Mouse (Mus musculus): ENCODE results near the gene Sptlc2. TPM values are rescaled to one million over a fixed set of nuclear protein-coding genes. Genes with fewer than 3 reads are reported as not detected.
"Not testable (repeated sequence)": the region's sequence is repeated elsewhere in the genome, so short reads cannot be mapped to it uniquely, and the experiment has no call there.

Sptlc2 gene
- polyA plus RNA-seq, 1 experiment from 2014 or later, result 57.4 TPM

DNA sequence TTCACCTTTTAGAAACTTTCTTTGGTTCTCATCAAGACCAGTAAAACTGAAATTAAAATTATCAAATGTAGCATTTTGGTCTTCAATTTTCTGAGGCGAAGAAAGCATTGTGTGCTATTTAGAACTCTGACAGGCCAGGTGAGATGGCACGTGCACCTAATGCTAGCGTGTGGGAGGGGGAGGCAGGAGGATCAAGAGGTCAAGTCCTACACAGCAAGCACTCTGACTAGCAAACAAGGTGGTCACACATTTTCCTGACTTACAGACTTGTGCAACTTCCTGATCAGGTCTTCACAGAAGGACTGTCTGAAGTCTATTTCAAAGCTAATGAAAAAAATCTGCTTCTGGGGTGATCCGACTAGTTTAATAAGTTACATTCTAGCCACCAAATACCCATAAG is 50.1 kb downstream of the Sptlc2 start:
- H3K36me3 ChIP-seq, result peaks cover 29% of the 10 kb centered on the region
- H3K27ac ChIP-seq, result no peak overlapping the region
- no peaks in the 10 kb centered on the region for H3K4me1 ChIP-seq
- no peak for DNase-seq (ENCODE audit: low spot score)
- H3K4me3 ChIP-seq, result no peak overlapping the region
- no peaks in the 10 kb centered on the region for H3K9me3 ChIP-seq (replicated peaks)
- 80% methylated on average over 4 of the region's 4 CpGs for WGBS
- H3K27me3 ChIP-seq (ENCODE audit: low read depth, poor library complexity, severe bottlenecking), result no peaks in the 10 kb centered on the region

DNA sequence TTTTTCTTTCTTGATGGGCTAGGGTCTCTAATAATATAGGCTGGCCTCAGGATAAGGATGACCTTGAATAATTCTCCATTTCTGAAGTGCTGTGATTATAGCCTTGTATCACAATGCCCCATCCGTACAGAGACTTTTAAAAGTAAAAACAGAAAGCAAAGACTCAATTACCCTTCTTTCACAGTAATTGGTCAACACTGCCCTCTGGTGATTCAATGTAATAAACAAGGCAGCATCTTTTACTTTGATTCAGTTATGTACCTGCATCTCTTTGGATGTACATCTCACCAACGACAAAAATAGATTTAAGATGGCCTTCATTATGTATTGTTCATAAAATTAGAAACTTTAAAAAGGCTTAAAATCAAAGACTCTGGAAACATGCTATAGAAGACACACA is 53.3 kb downstream of the Sptlc2 start:
- no peak for DNase-seq (ENCODE audit: low spot score)
- no peaks in the 10 kb centered on the region for H3K27me3 ChIP-seq (ENCODE audit: low read depth, poor library complexity, severe bottlenecking)
- H3K27ac ChIP-seq, result no peak overlapping the region
- peaks cover 18% of the 10 kb centered on the region; the same call in 1 of the 2 replicates for H3K36me3 ChIP-seq
- H3K9me3 ChIP-seq (replicated peaks), result no peaks in the 10 kb centered on the region
- 57% methylated on average over 2 of the region's 2 CpGs for WGBS
- H3K4me1 ChIP-seq, result peaks cover 22% of the 10 kb centered on the region
- no peak overlapping the region for H3K4me3 ChIP-seq

DNA sequence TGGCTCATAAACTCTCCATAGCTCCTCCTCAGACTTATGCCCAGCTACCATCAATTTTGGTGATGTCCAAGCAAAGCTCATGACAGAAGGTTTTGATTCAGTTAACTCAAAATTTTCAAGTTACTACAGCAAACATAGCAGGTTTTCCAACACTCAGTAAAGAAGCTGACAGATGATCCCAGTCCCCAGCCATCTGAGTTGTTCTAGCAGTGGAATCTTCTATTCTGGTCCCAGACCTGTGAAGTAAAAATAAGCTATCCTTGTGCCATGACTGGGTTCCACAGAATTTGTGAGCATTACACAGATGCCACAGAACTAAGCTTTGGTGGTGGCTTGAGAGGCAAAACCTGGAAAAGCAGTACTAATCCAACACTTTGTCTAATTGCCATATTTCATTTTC is 54.4 kb downstream of the Sptlc2 start:
- Histone ChIP-seq H3K27ac (no peak overlapping the region), H3K4me1 (peaks cover 22% of the 10 kb centered on the region), H3K27me3 (ENCODE audit: low read depth, poor library complexity, severe bottlenecking) (no peaks in the 10 kb centered on the region), H3K9me3 (replicated peaks) (no peaks in the 10 kb centered on the region), H3K4me3 (no peak overlapping the region), H3K36me3 (peaks cover 12% of the 10 kb centered on the region; the same call in 1 of the 2 replicates)
- no peak for DNase-seq (ENCODE audit: low spot score)

DNA sequence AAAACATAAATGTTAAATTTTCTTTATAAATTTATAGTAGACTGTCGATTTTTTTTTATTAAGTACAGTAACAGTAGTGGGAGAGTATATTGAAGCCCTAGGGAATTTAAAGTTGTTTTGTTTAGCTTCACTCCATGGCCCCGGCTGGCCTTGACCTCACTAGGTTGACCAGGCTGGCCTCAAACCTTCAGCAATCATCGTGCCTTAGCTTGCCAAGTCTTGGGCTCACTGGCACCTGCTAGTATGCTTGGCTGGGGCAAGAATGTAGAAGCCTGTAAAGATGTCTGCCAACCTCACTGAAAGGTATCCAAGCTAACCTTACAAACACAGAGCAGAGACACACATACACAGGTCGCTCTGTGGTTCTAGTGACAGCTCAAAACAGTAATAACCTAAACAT is 55.6 kb downstream of the Sptlc2 start:
- H3K36me3 ChIP-seq, result peaks cover 12% of the 10 kb centered on the region; the same call in 1 of the 2 replicates
- H3K27ac ChIP-seq, result no peak overlapping the region
- H3K4me3 ChIP-seq, result no peak overlapping the region
- WGBS, result 87% methylated on average over 4 of the region's 4 CpGs
- H3K27me3 ChIP-seq (ENCODE audit: low read depth, poor library complexity, severe bottlenecking), result no peaks in the 10 kb centered on the region
- H3K9me3 ChIP-seq (replicated peaks), result no peaks in the 10 kb centered on the region
- no peak for DNase-seq (ENCODE audit: low spot score)
- peaks cover 29% of the 10 kb centered on the region for H3K4me1 ChIP-seq

DNA sequence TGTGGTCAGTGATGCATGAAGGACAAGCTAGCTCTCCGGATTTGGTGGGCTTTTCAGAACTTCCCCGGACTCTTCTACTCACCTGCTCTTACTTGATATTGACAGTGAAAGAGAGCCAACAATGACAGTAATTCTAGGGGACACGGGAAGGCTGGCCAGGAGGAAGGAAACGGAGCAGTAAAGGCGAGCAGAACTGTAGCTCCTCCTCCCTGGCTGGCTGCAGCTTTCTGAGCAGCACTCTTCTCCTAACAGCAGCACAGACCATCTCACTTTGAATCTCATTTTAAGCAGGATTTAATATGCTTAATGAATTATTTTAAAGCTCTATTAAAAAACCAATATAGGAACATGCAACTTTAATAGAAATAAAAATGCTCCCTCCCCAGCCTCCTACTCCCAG is 56.2 kb downstream of the Sptlc2 start:
- WGBS, result 58% methylated on average over 5 of the region's 5 CpGs
- no peaks in the 10 kb centered on the region for H3K27me3 ChIP-seq (ENCODE audit: low read depth, poor library complexity, severe bottlenecking)
- H3K9me3 ChIP-seq (replicated peaks), result no peaks in the 10 kb centered on the region
- no peak overlapping the region for H3K4me3 ChIP-seq
- H3K36me3 ChIP-seq, result peaks cover 12% of the 10 kb centered on the region; the same call in 1 of the 2 replicates
- H3K27ac ChIP-seq, result no peak overlapping the region
- H3K4me1 ChIP-seq, result peaks cover 31% of the 10 kb centered on the region
- DNase-seq (ENCODE audit: low spot score), result no peak

DNA sequence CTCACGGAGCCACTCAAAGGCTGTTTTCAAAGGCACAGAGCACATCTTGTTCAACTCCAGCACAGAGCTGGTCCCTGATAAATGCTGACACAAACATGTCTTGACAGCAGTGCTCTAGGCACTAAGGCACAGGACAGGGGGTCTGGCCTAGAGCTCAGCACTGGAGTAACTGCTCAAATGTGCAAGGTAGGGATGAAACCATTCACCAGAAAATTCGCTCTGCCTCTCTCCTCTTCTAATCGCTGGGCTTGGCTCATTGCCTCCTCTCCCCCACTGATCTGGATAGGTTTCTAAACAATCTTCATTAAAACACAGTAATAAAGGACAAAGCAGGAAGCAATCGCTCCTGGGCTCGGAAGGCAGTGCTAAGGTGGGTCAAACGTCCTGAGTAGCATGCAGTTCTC is 57.1 kb downstream of the Sptlc2 start:
- H3K27ac ChIP-seq, result no peak overlapping the region
- WGBS, result 39% methylated on average over 6 of the region's 6 CpGs
- DNase-seq (ENCODE audit: low spot score), result peak; percentile 33
- no peak overlapping the region for H3K4me3 ChIP-seq
- no peaks in the 10 kb centered on the region for H3K9me3 ChIP-seq (replicated peaks)
- peaks cover 11% of the 10 kb centered on the region; the same call in 1 of the 2 replicates for H3K36me3 ChIP-seq
- H3K27me3 ChIP-seq (ENCODE audit: low read depth, poor library complexity, severe bottlenecking), result no peaks in the 10 kb centered on the region
- peaks cover 31% of the 10 kb centered on the region for H3K4me1 ChIP-seq

DNA sequence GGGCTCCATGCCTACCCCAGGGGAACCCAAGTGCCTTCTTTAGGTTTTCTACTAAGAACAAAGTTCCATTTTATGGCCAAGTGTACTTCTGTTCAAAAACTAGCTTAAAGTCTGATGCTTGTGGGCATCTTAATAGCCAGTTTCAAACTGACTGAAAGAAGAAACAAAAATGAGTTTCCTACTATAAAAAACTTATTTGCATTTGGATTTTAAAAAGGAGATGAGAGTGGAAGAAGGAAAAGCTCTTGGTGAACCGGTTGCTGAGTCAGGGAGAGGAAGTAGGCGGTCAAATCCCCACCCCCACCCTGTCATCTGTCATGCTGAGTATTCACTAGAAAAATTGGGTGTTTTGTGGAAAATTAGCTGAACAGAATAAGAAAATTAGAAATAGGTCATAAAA is 57.9 kb downstream of the Sptlc2 start:
- 52% methylated on average over 2 of the region's 2 CpGs for WGBS
- H3K4me1 ChIP-seq, result peaks cover 31% of the 10 kb centered on the region

DNA sequence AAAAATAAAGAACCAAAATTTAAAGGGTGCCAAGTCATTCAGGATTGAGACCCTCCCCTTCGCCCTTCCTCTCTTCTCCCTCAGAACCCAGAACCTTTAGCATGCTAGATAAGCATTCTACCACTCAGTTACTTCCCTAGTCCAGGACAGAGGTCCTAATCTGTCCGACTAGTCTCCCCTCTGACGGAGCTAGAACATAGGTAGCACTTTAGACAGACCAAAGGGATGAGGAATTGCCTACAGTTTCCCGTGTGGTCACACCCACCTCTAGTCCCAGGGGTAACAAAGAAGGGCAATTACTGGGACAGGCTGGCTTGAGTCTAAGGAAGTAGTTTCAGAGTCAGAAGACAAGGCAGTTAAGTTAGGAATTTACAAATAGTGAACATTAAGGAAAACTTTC is 60.1 kb downstream of the Sptlc2 start:
- Histone ChIP-seq H3K9me3 (replicated peaks) (no peaks in the 10 kb centered on the region), H3K4me1 (peaks cover 31% of the 10 kb centered on the region), H3K27ac (no peak overlapping the region), H3K27me3 (ENCODE audit: low read depth, poor library complexity, severe bottlenecking) (no peaks in the 10 kb centered on the region), H3K4me3 (no peak overlapping the region), H3K36me3 (peaks cover 9% of the 10 kb centered on the region)
- DNase-seq (ENCODE audit: low spot score), result no peak
- 37% methylated on average over 4 of the region's 4 CpGs for WGBS

More for the DNA sequence above, 57.9 kb downstream of the Sptlc2 start:
- Histone ChIP-seq H3K4me3 (no peak overlapping the region), H3K27me3 (ENCODE audit: low read depth, poor library complexity, severe bottlenecking) (no peaks in the 10 kb centered on the region), H3K36me3 (peaks cover 7% of the 10 kb centered on the region; the same call in 1 of the 2 replicates), H3K9me3 (replicated peaks) (no peaks in the 10 kb centered on the region), H3K27ac (no peak overlapping the region)
- no peak for DNase-seq (ENCODE audit: low spot score)

DNA sequence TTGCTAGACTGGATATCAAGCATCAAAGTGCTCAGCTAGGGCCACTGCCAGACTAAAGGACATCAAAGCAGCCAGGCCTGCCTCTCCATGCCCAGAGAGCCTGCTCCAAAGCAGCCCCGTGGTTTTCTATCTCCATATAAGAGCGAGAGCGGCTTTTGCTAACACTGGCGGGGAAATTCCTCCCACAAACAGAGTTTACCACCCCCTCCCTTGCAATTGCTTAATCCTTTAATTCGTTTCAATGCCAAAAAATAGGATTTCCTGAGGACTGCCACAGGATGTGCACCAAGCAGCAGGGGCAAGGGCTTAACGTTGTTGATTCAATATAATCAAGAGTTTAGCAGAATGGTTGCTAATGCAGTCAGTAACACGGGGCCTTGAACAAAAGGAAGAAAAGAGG is 60.5 kb downstream of the Sptlc2 start:
- peak overlapping the region; percentile 12; the same call in 1 of the 2 replicates for H3K27ac ChIP-seq
- no peak for DNase-seq (ENCODE audit: low spot score)
- 20% methylated on average over 7 of the region's 7 CpGs for WGBS
- H3K27me3 ChIP-seq (ENCODE audit: low read depth, poor library complexity, severe bottlenecking), result no peaks in the 10 kb centered on the region
- H3K4me3 ChIP-seq, result no peak overlapping the region
- H3K9me3 ChIP-seq (replicated peaks), result no peaks in the 10 kb centered on the region
- peaks cover 31% of the 10 kb centered on the region for H3K4me1 ChIP-seq
- peaks cover 8% of the 10 kb centered on the region for H3K36me3 ChIP-seq

DNA sequence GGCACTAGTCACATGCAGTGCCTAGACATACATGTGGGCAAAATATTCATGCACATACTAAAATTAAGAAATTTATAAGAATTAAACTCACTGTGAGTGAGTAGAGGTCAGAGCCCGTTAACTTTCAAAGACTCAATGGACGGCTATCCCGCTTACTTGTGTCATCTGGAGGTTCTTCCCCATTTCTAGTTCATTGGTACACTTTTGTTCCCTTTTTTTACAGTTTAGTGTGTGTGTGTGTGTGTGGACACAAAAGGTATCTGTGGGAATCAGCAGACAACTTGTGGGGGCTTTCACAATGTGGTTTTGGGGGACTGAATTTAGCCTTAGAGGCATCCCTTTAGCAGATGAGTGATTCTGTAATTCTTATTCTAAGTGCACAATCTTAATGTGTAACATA is 62.7 kb downstream of the Sptlc2 start:
- DNase-seq (ENCODE audit: low spot score), result no peak
- Histone ChIP-seq H3K4me3 (no peak overlapping the region), H3K36me3 (peaks cover 6% of the 10 kb centered on the region; the same call in 1 of the 2 replicates), H3K4me1 (peaks cover 14% of the 10 kb centered on the region), H3K9me3 (replicated peaks) (no peaks in the 10 kb centered on the region), H3K27me3 (ENCODE audit: low read depth, poor library complexity, severe bottlenecking) (no peaks in the 10 kb centered on the region), H3K27ac (no peak overlapping the region)
- WGBS, result 97% methylated on average over 3 of the region's 3 CpGs

DNA sequence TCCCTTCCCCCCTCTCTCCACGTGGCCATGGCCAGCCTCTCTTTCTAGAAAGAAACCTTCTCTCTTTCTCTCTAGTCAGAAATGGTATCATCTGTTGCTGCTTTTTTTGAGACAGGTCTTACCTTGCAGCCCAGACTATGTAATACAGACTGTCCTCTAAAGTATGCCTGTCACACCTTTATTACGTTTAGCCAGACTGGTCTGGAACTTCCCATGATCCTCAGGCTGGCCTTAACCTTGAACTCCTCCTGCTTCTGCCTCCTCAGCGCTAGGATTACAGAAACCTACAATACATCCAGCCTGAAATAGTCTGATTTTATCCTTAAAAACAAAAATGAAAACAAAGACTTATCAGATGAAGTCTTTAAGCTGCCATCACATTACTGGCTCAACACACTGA is 68.9 kb downstream of the Sptlc2 start:
- no peaks in the 10 kb centered on the region for H3K4me1 ChIP-seq
- H3K4me3 ChIP-seq, result no peak overlapping the region
- DNase-seq (ENCODE audit: low spot score), result no peak
- no peak overlapping the region for H3K27ac ChIP-seq
- no peaks in the 10 kb centered on the region for H3K9me3 ChIP-seq (replicated peaks)
- WGBS, result 90% methylated on average over 3 of the region's 3 CpGs
- no peaks in the 10 kb centered on the region for H3K27me3 ChIP-seq (ENCODE audit: low read depth, poor library complexity, severe bottlenecking)
- H3K36me3 ChIP-seq, result peaks cover 7% of the 10 kb centered on the region; the same call in 1 of the 2 replicates

DNA sequence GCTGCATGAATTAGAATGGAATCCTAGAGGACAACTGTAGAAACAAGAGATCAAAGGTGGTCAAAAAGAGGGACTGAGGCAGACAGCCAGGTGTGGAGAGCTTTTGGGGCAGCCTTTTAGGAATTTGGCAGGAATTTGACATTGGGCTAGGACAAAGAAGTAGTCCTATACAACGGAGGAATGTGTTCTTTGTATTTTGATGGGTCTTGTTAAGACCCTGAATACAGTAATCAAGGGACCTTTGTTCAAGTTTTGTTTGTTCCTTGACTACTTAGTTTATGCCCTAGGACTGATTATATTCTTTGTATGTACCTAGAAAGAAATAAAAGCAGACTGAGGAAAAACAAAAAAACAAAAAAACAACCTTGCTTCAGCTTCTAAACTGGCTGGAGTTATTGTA is 70.2 kb downstream of the Sptlc2 start:
- Histone ChIP-seq H3K9me3 (replicated peaks) (no peaks in the 10 kb centered on the region), H3K4me3 (no peak overlapping the region), H3K4me1 (no peaks in the 10 kb centered on the region), H3K27ac (no peak overlapping the region), H3K27me3 (ENCODE audit: low read depth, poor library complexity, severe bottlenecking) (no peaks in the 10 kb centered on the region), H3K36me3 (peaks cover 4% of the 10 kb centered on the region)
- no peak for DNase-seq (ENCODE audit: low spot score)
- WGBS, result 68% methylated on average over 1 of the region's 1 CpGs

DNA sequence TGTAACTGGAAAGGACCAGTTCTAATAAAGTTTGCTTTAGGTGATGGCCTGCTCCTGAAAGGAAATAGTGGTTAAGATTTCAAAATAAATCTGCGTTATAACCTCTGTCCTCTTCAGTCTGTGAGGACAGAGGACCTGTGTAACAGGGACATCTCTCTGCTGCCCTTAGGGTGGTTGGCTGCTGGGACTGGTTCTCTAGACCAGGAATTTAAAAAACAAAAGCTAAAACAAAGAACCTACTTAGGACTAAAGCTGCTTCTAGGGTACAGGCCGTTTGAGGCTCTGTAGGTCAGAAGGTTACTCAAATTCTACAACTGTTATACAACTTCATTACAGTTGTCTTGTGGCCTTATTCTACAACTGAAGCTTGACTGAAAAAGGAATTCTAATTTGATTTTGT is 75.1 kb downstream of the Sptlc2 start:
- no peak for DNase-seq (ENCODE audit: low spot score)
- H3K4me1 ChIP-seq, result no peaks in the 10 kb centered on the region
- no peaks in the 10 kb centered on the region for H3K9me3 ChIP-seq (replicated peaks)
- no peak overlapping the region for H3K27ac ChIP-seq
- peaks cover 39% of the 10 kb centered on the region for H3K36me3 ChIP-seq
- 77% methylated on average over 2 of the region's 2 CpGs for WGBS
- no peaks in the 10 kb centered on the region for H3K27me3 ChIP-seq (ENCODE audit: low read depth, poor library complexity, severe bottlenecking)
- no peak overlapping the region for H3K4me3 ChIP-seq

DNA sequence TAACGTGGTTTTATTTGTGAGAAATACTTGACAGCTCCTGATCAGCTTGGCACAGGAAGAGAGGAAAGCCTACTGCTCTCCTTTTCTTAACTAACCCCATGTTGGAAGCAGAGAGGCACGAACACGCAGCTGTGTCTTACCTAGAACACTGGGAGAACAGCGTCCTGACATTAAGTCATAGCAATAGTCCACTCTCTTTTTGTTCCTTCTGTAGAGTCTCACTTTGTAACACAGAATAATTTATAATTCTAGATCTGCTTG is 81.6 kb downstream of the Sptlc2 start:
- DNase-seq (ENCODE audit: low spot score); H3K27ac ChIP-seq; H3K4me1 ChIP-seq; H3K27me3 ChIP-seq (ENCODE audit: low read depth, poor library complexity, severe bottlenecking); H3K4me3 ChIP-seq; H3K9me3 ChIP-seq (replicated peaks): not testable (repeated sequence)
- H3K36me3 ChIP-seq, result peaks cover 22% of the 10 kb centered on the region
- WGBS, result 83% methylated on average over 4 of the region's 4 CpGs

Measured in limb, embryonic 10.5 days (tissue).